Mouse (Mus musculus) heart, adult 18-20 months (tissue): ENCODE measurements around the gene Cpm. TPM values are rescaled to one million over a fixed set of nuclear protein-coding genes. Genes with fewer than 3 reads are reported as not detected.

Experiments
- DNase-seq, 2 experiments: peaks; one replicate each; pipeline ENCODE4 v3.0.0; 2021 to 2022; ENCODE audit warnings: mixed read lengths in 1 of 2
- total RNA-seq, 2 experiments: library from RNA; stranded (reverse); gene quantifications; 2 replicates each; pipeline ENCODE4 v1.2.3; 2021

The Cpm gene
- total RNA-seq, 2 experiments from 2014 or later: 2.9 to 3.5 TPM

DNA sequence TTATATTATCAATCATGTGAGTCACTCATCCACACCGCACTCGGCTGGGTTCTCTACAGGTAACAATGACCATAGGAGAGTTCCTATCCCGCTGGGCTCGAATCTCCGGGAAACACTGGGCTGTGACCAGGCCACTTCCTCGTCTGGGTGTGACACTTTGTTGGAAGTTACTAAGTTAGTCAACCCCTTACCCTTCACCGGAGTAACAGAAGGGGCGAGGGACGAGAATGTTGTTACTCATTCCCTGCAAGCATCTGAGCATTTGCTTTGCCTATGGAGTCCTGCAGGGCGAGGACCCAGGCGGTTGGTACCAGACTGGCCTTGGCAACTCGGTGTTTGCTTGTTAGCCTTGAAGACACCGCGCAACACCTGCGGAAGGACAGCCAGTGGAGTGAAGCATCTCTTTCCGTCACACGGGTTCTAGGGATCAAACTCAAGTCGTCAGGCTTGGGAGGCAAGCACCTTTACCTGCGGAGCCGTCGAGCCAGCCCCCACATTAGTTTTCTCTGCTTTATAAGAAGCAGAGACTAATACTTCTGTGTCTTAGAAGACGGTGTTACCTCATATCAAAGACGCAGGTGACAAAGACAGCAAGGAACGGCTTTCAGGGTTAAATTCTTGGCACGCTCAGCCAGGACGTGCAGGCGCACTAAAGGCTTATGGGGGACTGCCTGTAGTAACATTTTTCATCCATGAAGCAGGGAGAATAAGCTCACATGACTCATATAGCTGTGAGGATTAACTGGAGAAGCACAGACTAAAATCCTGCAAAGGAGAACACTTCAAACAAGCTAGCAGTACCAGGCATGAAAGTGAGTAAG, 10.0 kb upstream of the Cpm start:
- DNase-seq: no peak

GRCm38 (mm10) chr10:117619862-117620179, 9.5 kb upstream of the Cpm start:
- DNase-seq: no peak

DNA sequence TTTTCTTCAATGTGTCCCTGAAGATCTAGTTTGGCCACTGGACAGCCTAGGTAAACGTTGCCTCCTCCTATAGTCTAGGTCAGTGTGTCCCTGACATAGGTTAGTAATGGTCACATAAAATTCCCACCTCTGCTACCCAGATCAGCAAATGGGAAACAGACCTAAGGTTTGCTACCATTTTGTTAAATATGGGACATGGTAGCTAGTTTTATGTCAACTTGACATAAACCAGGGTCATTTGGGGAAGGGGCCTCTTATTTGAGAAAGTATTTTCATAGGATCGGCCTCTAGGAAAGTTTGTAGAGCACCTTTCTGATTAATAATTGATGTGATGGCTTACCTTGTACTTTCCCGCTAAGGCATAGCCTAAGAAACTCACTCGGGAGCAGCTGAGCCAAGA, 8.8 kb upstream of the Cpm start:
- DNase-seq: no peak

- DNase-seq: no peak
These were observed 8.3 kb upstream of the Cpm start for GRCm38 (mm10) chr10:117620934-117621501.

DNA sequence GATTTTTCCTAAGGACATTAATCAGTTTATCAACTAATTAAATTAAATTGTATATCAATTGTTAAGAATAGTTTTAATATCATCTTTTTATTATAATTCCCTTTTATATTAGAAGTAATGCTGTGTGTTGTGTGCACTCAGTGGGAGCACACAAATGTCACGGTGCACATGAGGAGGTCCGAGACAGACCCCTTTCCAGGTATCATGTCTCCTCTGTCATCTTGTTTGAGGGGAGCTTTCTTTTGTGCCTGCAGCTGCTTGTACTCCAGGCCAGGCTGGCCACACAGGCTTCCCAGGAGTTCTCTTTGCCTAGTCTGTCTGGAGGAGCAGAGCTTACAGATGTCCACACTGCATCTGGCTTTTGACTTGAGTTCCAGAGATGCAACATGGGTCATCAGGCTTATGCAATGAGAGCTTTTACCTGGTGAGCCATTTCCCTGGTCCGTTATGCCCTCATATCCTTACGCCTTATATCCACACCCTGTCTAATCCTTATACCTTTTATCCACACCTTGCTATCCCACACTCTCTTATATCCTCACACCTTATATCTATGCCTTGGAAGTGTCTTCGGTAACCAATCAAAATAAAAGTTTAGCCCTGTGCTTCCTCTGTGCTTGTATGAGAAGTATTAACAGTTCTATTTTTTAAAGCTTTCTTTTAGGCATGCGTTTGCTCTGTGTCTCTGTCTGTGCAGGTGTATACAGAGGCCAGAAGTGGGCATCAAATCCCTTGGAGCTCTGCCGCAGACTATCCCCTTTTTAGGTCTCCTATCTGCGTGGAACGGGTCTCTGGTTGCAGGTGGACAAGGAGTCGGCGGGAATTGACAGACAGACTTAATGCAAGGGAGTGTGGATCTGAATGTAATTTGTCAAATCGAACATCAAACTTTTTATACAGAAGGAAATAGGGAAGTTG, 7.4 kb upstream of the Cpm start:
- DNase-seq: no peak

- DNase-seq: no peak
These were observed 5.9 kb upstream of the Cpm start for GRCm38 (mm10) chr10:117623358-117623757.

DNA sequence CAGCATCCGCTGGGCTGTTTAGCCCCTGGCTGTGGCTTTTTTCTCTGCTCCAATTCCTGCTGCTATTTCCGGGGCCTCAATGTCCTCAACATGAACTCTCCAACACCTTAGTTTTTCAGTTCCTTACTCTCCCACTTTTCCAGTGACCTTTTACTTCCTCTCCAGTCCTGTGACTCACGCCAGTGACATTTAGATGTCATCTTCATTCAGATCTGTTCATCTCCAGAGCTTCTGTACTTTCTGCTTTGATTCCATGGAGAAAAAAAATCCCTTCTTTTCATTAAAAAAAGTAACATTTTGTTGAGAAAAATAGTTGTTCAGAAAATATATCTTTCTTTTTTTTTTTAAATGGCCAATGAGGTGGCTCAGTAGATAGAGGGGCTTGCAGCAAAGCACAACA, 5.1 kb upstream of the Cpm start:
- DNase-seq: no peak

- DNase-seq: no peak
These were observed 4.4 kb upstream of the Cpm start for GRCm38 (mm10) chr10:117624655-117625497.

GRCm38 (mm10) chr10:117625500-117626296, 3.6 kb upstream of the Cpm start:
- no peak for DNase-seq

DNA sequence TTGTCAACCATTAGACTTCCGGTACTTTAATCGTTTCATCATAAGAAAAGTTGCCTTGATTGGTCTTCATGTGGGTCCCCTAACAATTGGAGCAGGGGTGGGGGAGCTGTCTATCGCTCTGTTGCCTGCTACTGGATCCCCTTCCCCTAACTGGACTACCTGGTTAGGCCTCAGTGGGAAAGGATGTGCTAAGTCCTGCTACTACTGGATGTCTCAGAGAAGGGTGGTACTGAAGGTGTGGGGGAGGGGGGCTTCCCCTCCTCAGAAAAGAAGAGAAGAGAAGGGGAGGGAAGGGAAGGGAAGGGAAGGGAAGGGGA, 3.0 kb upstream of the Cpm start:
- DNase-seq: no peak

GRCm38 (mm10) chr10:117626840-117627615, 2.3 kb upstream of the Cpm start:
- DNase-seq: no peak

GRCm38 (mm10) chr10:117627616-117627930, 1.7 kb upstream of the Cpm start:
- peak in 1 of 2 experiments; percentile 12 for DNase-seq

DNA sequence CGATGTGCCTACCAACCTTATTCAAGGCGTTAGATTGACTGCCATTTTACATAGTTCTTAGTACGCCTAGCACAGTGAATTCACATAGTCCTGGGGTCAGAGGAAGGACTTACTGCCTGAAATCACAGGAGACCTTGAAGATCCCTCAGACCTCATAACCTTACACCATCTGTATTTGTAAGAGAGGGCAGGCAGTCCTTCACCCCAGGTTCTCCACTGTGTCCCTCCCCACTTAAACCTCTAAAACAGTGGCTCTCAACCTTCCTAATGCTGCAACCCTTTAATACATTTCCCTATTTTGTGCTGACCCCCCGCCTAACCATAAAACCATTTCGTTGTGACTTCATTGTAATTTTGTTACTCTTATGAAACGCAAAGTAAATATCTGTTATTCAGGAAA, 1.4 kb upstream of the Cpm start:
- no peak for DNase-seq

GRCm38 (mm10) chr10:117628363-117629168, 734 bp upstream of the Cpm start:
- DNase-seq: no peak

- no peak for DNase-seq
These were observed 876 bp downstream of the Cpm start for GRCm38 (mm10) chr10:117630176-117630575.

DNA sequence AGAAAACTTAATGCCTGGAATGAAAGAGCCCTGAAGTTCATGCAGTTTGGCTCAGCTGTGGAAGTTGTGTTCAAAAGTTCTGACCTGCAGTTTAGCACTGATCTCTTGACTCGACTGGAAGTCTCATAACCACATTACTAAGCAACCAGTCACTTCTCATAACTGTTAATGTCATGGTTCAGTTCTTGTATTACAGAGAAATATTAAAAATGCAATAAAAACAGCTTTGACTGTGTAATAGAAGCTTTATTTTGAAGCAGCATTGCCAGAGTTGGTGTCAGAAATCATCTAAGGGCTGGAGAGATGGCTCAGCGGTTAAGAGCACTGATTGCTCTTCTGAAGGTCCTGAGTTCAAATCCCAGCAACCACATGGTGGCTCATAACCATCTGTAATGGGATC, 1.5 kb downstream of the Cpm start:
- DNase-seq: no peak

DNA sequence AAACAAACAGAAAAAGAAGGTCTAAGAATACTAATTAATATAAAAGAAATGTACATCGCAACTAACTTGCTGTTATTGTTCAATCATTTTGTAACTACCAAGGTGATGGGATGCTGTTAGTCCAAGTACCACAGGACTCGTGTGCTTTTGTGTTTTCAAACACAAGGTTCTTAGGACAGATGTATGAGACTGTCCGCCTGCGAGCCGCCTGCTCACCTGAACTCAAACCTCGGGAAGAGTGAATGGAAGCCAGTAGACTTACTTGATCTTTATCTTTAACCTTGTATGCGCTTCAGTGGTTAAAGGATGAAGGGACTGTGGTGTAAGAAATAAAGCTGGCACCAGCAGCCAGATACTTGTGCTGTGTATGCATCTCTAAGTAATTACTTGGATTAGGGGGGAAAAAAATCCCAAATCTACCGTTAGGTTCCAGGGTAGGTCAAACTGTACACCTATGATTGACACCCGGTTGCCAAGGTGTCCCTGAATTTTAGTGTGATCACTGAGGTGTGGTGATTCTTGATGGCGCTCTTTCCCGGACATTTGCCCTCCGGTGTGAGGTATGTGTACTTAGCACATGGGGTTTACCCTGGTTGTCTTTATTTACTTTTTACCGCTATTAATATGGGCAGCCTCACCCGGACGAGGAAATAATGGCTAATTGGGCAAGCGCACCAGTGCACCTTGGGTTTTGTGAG, 2.4 kb downstream of the Cpm start:
- no peak for DNase-seq

GRCm38 (mm10) chr10:117632394-117632793, 3.1 kb downstream of the Cpm start:
- no peak for DNase-seq

GRCm38 (mm10) chr10:117633564-117634208, 4.4 kb downstream of the Cpm start:
- DNase-seq: no peak
